Mouse (Mus musculus): ENCODE data around the gene Ydjc. TPM values are rescaled to one million over a fixed set of nuclear protein-coding genes. Genes with fewer than 3 reads are reported as not detected.

Gene Ydjc
- polyA plus RNA-seq, 1 experiment from 2014 or later, result 5.7 TPM

- H3K4me2 ChIP-seq (ENCODE audit: low read depth, low read length, severe bottlenecking), result peak overlapping the region; percentile 84
- no peak for ATAC-seq (replicated peaks; ENCODE audit: low FRiP score)
- 8% methylated on average over 24 of the region's 24 CpGs for WGBS
- H3K27me3 ChIP-seq (ENCODE audit: control insufficient read depth, insufficient read depth, low read length), result no peaks in the 10 kb centered on the region
- peak overlapping the region; percentile 9; the same call in 1 of the 2 replicates for H3K27ac ChIP-seq (ENCODE audit: low read depth, low read length)
- H3K4me1 ChIP-seq (replicated peaks; ENCODE audit: control insufficient read depth, insufficient read depth, low read length), result peaks cover 5% of the 10 kb centered on the region; the same call in 1 of the 2 replicates
- H3K9ac ChIP-seq (ENCODE audit: low read length), result peak overlapping the region; percentile 99
- DNase-seq (ENCODE audit: low spot score), result no peak
- no peaks in the 10 kb centered on the region for H3K36me3 ChIP-seq (ENCODE audit: control insufficient read depth, insufficient read depth, low read length)
- H3K9me3 ChIP-seq (ENCODE audit: control insufficient read depth, low read length), result no peaks in the 10 kb centered on the region
- H3K4me3 ChIP-seq (ENCODE audit: low read depth, low read length), result peak overlapping the region; percentile 100
Measured at GRCm38 (mm10) chr16:17200121-17200952, 55.9 kb downstream of the Ydjc start.

- H3K27ac ChIP-seq (ENCODE audit: low read depth, low read length), result peak overlapping the region; percentile 9; the same call in 1 of the 2 replicates
- peak overlapping the region; percentile 84 for H3K4me2 ChIP-seq (ENCODE audit: low read depth, low read length, severe bottlenecking)
- H3K9ac ChIP-seq (ENCODE audit: low read length), result peak overlapping the region; percentile 99
- peak overlapping the region; percentile 100 for H3K4me3 ChIP-seq (ENCODE audit: low read depth, low read length)
- no peaks in the 10 kb centered on the region for H3K27me3 ChIP-seq (ENCODE audit: control insufficient read depth, insufficient read depth, low read length)
- DNase-seq (ENCODE audit: low spot score) (peak; percentile 91), ATAC-seq (replicated peaks; ENCODE audit: low FRiP score) (peak; percentile 88)
- under 1% methylated on average over 71 of the region's 72 CpGs for WGBS
- no peaks in the 10 kb centered on the region for H3K9me3 ChIP-seq (ENCODE audit: control insufficient read depth, low read length)
- H3K4me1 ChIP-seq (replicated peaks; ENCODE audit: control insufficient read depth, insufficient read depth, low read length), result peaks cover 5% of the 10 kb centered on the region; the same call in 1 of the 2 replicates
- H3K36me3 ChIP-seq (ENCODE audit: control insufficient read depth, insufficient read depth, low read length), result no peaks in the 10 kb centered on the region
Measured at GRCm38 (mm10) chr16:17200953-17201707, 56.7 kb downstream of the Ydjc start.

GRCm38 (mm10) chr16:17201977-17202376 lies 57.6 kb downstream of the Ydjc start:
- DNase-seq (ENCODE audit: low spot score) (no peak), ATAC-seq (replicated peaks; ENCODE audit: low FRiP score) (no peak)
- H3K4me3 ChIP-seq (ENCODE audit: low read depth, low read length), result no peak overlapping the region
- no peaks in the 10 kb centered on the region for H3K27me3 ChIP-seq (ENCODE audit: control insufficient read depth, insufficient read depth, low read length)
- no peak overlapping the region for H3K27ac ChIP-seq (ENCODE audit: low read depth, low read length)
- no peaks in the 10 kb centered on the region for H3K36me3 ChIP-seq (ENCODE audit: control insufficient read depth, insufficient read depth, low read length)
- WGBS, result 66% methylated on average over 2 of the region's 2 CpGs
- peaks cover 5% of the 10 kb centered on the region; the same call in 1 of the 2 replicates for H3K4me1 ChIP-seq (replicated peaks; ENCODE audit: control insufficient read depth, insufficient read depth, low read length)
- no peak overlapping the region for H3K9ac ChIP-seq (ENCODE audit: low read length)
- H3K4me2 ChIP-seq (ENCODE audit: low read depth, low read length, severe bottlenecking), result no peak overlapping the region
- no peaks in the 10 kb centered on the region for H3K9me3 ChIP-seq (ENCODE audit: control insufficient read depth, low read length)

- Histone ChIP-seq H3K4me1 (replicated peaks; ENCODE audit: control insufficient read depth, insufficient read depth, low read length) (peaks cover 5% of the 10 kb centered on the region; the same call in 1 of the 2 replicates), H3K27ac (ENCODE audit: low read depth, low read length) (no peak within 1 kb of the TSS), H3K9me3 (ENCODE audit: control insufficient read depth, low read length) (no peaks in the 10 kb centered on the region), H3K4me2 (ENCODE audit: low read depth, low read length, severe bottlenecking) (peak within 1 kb of the TSS; percentile 84; the same call in 1 of the 2 replicates), H3K27me3 (ENCODE audit: control insufficient read depth, insufficient read depth, low read length) (no peaks in the 10 kb centered on the region), H3K36me3 (ENCODE audit: control insufficient read depth, insufficient read depth, low read length) (no peaks in the 10 kb centered on the region), H3K4me3 (ENCODE audit: low read depth, low read length) (peak within 1 kb of the TSS; percentile 100), H3K9ac (ENCODE audit: low read length) (no peak within 1 kb of the TSS)
- 83% methylated on average over 1 of the region's 1 CpGs for WGBS
- DNase-seq (ENCODE audit: low spot score) (no peak), ATAC-seq (replicated peaks; ENCODE audit: low FRiP score) (no peak)
Measured at GRCm38 (mm10) chr16:17202549-17202948, 58.1 kb downstream of the Ydjc start, which contains the start of gene Ube2l3. Gene Ube2l3, minus strand, starts transcription at chr16:17202649.

- 5% methylated on average over 6 of the region's 6 CpGs for WGBS
- no peak overlapping the region for H3K4me2 ChIP-seq (ENCODE audit: low read depth, low read length, severe bottlenecking)
- no peak for DNase-seq (ENCODE audit: low spot score)
- ATAC-seq (replicated peaks; ENCODE audit: low FRiP score), result no peak
- peaks cover 5% of the 10 kb centered on the region; the same call in 1 of the 2 replicates for H3K4me1 ChIP-seq (replicated peaks; ENCODE audit: control insufficient read depth, insufficient read depth, low read length)
- no peak overlapping the region for H3K9ac ChIP-seq (ENCODE audit: low read length)
- H3K4me3 ChIP-seq (ENCODE audit: low read depth, low read length), result no peak overlapping the region
- no peaks in the 10 kb centered on the region for H3K36me3 ChIP-seq (ENCODE audit: control insufficient read depth, insufficient read depth, low read length)
- H3K27ac ChIP-seq (ENCODE audit: low read depth, low read length), result no peak overlapping the region
- no peaks in the 10 kb centered on the region for H3K9me3 ChIP-seq (ENCODE audit: control insufficient read depth, low read length)
- peaks cover 4% of the 10 kb centered on the region; the same call in 1 of the 2 replicates for H3K27me3 ChIP-seq (ENCODE audit: control insufficient read depth, insufficient read depth, low read length)
Measured at GRCm38 (mm10) chr16:17204990-17205389, 60.6 kb downstream of the Ydjc start.

GRCm38 (mm10) chr16:17208389-17209361 lies 64.3 kb downstream of the Ydjc start, which contains the start of gene Rimbp3:
Gene Rimbp3, plus strand, starts transcription at chr16:17208603.
- peaks cover 10% of the 10 kb centered on the region; the same call in 1 of the 2 replicates for H3K4me1 ChIP-seq (replicated peaks; ENCODE audit: control insufficient read depth, insufficient read depth, low read length)
- H3K36me3 ChIP-seq (ENCODE audit: control insufficient read depth, insufficient read depth, low read length), result no peaks in the 10 kb centered on the region; the same call in 1 of the 2 replicates
- H3K4me3 ChIP-seq (ENCODE audit: low read depth, low read length), result peak within 1 kb of the TSS; percentile 55
- peaks cover 9% of the 10 kb centered on the region for H3K27me3 ChIP-seq (ENCODE audit: control insufficient read depth, insufficient read depth, low read length)
- H3K4me2 ChIP-seq (ENCODE audit: low read depth, low read length, severe bottlenecking), result peak within 1 kb of the TSS; percentile 86
- H3K9me3 ChIP-seq (ENCODE audit: control insufficient read depth, low read length), result no peaks in the 10 kb centered on the region
- DNase-seq (ENCODE audit: low spot score), result peak; percentile 95
- under 1% methylated on average over 85 of the region's 85 CpGs for WGBS
- H3K27ac ChIP-seq (ENCODE audit: low read depth, low read length), result peak within 1 kb of the TSS; percentile 62
- H3K9ac ChIP-seq (ENCODE audit: low read length), result peak within 1 kb of the TSS; percentile 66
- ATAC-seq (replicated peaks; ENCODE audit: low FRiP score), result peak; percentile 89

GRCm38 (mm10) chr16:17209404-17209960 lies 65.1 kb downstream of the Ydjc start:
- WGBS, result 2% methylated on average over 37 of the region's 37 CpGs
- peaks cover 10% of the 10 kb centered on the region; the same call in 1 of the 2 replicates for H3K4me1 ChIP-seq (replicated peaks; ENCODE audit: control insufficient read depth, insufficient read depth, low read length)
- H3K9me3 ChIP-seq (ENCODE audit: control insufficient read depth, low read length), result no peaks in the 10 kb centered on the region
- peaks cover 9% of the 10 kb centered on the region for H3K27me3 ChIP-seq (ENCODE audit: control insufficient read depth, insufficient read depth, low read length)
- H3K27ac ChIP-seq (ENCODE audit: low read depth, low read length), result peak overlapping the region; percentile 62
- no peaks in the 10 kb centered on the region; the same call in 1 of the 2 replicates for H3K36me3 ChIP-seq (ENCODE audit: control insufficient read depth, insufficient read depth, low read length)
- peak overlapping the region; percentile 66 for H3K9ac ChIP-seq (ENCODE audit: low read length)
- ATAC-seq (replicated peaks; ENCODE audit: low FRiP score), result peak; percentile 16; the same call in 1 of the 2 replicates
- peak overlapping the region; percentile 86 for H3K4me2 ChIP-seq (ENCODE audit: low read depth, low read length, severe bottlenecking)
- peak; percentile 74 for DNase-seq (ENCODE audit: low spot score)
- H3K4me3 ChIP-seq (ENCODE audit: low read depth, low read length), result peak overlapping the region; percentile 55
